Mouse (Mus musculus) limb, embryonic 11.5 days (tissue): Measurements from ENCODE around the gene Rb1. TPM values are rescaled to one million over a fixed set of nuclear protein-coding genes. Genes with fewer than 3 reads are reported as not detected.

Source experiments
- ATAC-seq: fragments of 200-750 bp; cut with Nextera tagmentation; 2 replicates; pipeline ENCODE4 v1.8.0; 2017; ENCODE audit warnings: low read depth; ENCODE audit not compliant: insufficient number of reproducible peaks, low FRiP score, low TSS enrichment
- DNase-seq: peaks from one replicate; pipeline ENCODE4 v3.0.0-alpha.2; 2015; ENCODE audit warnings: low spot score
- H3K27ac ChIP-seq: fragments of 300-500 bp; sonication (generic); replicated peaks from 2 replicates; pipeline ENCODE4 v1.5.1; 2014; ENCODE audit warnings: low read depth, mild to moderate bottlenecking, low read length
- H3K27me3 ChIP-seq: fragments of 300-500 bp; sonication (generic); 2 replicates; pipeline ENCODE4 v1.6.1; 2014; ENCODE audit warnings: mild to moderate bottlenecking, low read length, mixed read lengths; ENCODE audit not compliant: control insufficient read depth, insufficient read depth
- H3K36me3 ChIP-seq: fragments of 300-500 bp; sonication (generic); 2 replicates; pipeline ENCODE4 v1.6.1; 2014; ENCODE audit warnings: mild to moderate bottlenecking, low read length, moderate library complexity, mixed read lengths; ENCODE audit not compliant: control insufficient read depth, insufficient read depth
- H3K4me1 ChIP-seq: fragments of 300-500 bp; sonication (generic); 2 replicates; pipeline ENCODE4 v1.6.1; 2014; ENCODE audit warnings: low read length, mixed read lengths; ENCODE audit not compliant: control insufficient read depth, insufficient read depth
- H3K4me2 ChIP-seq: fragments of 300-500 bp; sonication (generic); 2 replicates; pipeline ENCODE4 v1.6.1; 2014; ENCODE audit warnings: low read depth, mild to moderate bottlenecking, moderate library complexity; ENCODE audit not compliant: severe bottlenecking
- H3K4me3 ChIP-seq: fragments of 300-500 bp; sonication (generic); 2 replicates; pipeline ENCODE4 v1.5.1; 2014; ENCODE audit warnings: low read depth, low read length
- H3K9ac ChIP-seq: fragments of 300-500 bp; sonication (generic); 2 replicates; pipeline ENCODE4 v1.6.1; 2014; ENCODE audit warnings: mild to moderate bottlenecking, low read length
- H3K9me3 ChIP-seq: fragments of 300-500 bp; sonication (generic); 2 replicates; pipeline ENCODE4 v1.6.1; 2016; ENCODE audit warnings: low read length; ENCODE audit not compliant: control insufficient read depth
- WGBS: fragments of 180-500 bp; shearing (Covaris S2); extraction: QIAGEN DNeasy Blood & Tissue Kit; methylation state at CpG from one replicate; pipeline ENCODE4 v1.1.7; 2014; 5-methylcytosine and 5-hydroxymethylcytosine counted together
- polyA plus RNA-seq: library from polyadenylated mRNA; unstranded; fragments of >200 nt; fragmentation: Nextera tagmentation; extraction: Ambion mirVana; gene quantifications from 2 replicates; pipeline ENCODE4 v1.2.1, GENCODE M21; 2014

The Rb1 gene
- polyA plus RNA-seq, 1 experiment from 2014 or later, result 30.4 TPM

DNA sequence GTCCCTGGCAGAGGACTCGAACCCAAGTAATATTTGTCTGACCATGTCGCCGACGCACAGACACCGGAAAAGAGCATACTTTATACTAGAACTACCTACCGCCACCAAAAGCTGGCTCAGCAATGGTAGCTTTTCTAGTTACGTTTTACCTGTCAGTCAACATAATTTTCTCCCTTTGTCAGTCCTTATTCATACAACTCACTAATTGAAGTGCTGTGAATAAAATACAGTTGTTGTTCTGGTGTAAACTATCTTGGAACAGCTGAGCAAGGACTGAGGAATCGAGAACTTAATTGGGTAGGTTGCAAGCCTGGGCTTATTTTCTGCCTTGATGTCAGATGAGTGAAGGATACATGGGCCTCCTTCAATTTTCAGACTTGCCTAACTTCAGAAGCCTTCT lies 889 bp upstream of the Rb1 start:
- Histone ChIP-seq H3K9ac (peak overlapping the region; percentile 74), H3K27ac (no peak overlapping the region; the same call in 1 of the 2 replicates), H3K4me2 (peak overlapping the region; percentile 92), H3K36me3 (no peaks in the 10 kb centered on the region), H3K9me3 (no peaks in the 10 kb centered on the region), H3K4me1 (no peaks in the 10 kb centered on the region), H3K27me3 (no peaks in the 10 kb centered on the region), H3K4me3 (peak overlapping the region; percentile 85)
- 9% methylated on average over 8 of the region's 8 CpGs for WGBS
- ATAC-seq (no peak), DNase-seq (no peak)

DNA sequence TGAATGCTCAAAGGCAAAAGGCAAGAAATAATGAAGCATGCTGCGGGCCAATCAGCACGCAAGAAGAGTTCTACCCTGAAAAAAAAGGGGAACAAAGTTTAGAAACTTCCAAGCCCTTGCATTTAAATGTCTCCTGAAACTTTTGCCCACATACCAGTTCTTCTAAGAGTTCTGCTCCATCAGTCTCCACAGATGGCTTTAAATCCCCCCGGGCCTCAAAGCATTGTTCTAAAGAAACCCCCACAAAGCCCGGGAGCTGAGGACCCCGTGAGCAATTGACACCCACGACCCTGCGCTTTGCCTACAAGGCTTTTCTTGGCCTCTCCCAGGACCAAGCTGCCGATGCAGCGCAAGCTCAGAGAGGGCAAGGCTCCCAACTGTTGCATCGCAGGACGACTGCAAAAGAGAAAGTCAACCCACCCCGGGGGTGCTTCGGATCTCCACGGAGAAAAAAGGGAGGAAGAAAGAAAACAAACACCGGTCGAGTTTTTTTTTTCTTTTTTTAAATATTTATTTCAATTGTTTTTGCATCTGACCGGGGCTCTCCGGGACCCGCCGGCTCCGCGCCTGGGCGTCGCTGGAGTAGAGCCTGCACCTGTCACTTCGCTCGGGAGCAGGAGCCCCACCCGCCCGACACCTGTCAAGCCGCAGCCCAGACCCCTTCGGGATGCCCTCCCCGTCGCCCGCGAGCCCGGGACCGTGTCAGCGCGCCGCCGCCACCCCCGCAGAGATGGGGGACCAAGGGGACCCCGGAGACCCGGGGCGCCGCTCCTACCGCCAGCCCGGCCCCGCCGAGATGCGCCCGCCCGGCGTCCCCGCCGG lies 777 bp downstream of the Rb1 start:
- Histone ChIP-seq H3K36me3 (no peaks in the 10 kb centered on the region), H3K4me3 (peak overlapping the region; percentile 85), H3K4me1 (no peaks in the 10 kb centered on the region), H3K9ac (peak overlapping the region; percentile 74), H3K9me3 (no peaks in the 10 kb centered on the region), H3K27me3 (no peaks in the 10 kb centered on the region), H3K27ac (peak overlapping the region; percentile 73; the same call in 1 of the 2 replicates), H3K4me2 (peak overlapping the region; percentile 92)
- WGBS, result 1% methylated on average over 43 of the region's 55 CpGs
- DNase-seq (peak; percentile 62), ATAC-seq (peak; percentile 63; the same call in 1 of the 2 replicates)

DNA sequence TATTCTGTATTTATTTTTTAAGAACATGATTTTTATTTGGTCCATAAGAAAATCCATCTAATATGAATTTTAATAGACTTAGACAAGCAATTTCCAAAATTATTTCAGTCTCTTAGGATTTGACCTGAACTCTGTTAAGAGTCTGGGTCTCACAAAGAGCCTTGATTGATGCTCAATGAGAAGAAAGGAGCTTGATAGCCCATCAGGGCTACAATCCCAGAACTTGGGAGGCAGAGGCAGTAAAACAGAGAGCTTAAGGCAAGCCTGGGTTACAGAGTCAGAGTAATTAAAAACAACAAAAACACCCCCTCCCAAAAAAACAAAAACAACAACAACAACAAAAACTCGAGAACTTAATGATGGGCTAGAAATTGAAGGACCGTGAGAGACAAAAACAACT lies 1.7 kb downstream of the Rb1 start:
- Histone ChIP-seq H3K4me1 (no peaks in the 10 kb centered on the region), H3K36me3 (no peaks in the 10 kb centered on the region), H3K9me3 (no peaks in the 10 kb centered on the region), H3K4me3 (no peak overlapping the region), H3K4me2 (no peak overlapping the region), H3K27me3 (no peaks in the 10 kb centered on the region), H3K9ac (no peak overlapping the region), H3K27ac (no peak overlapping the region)
- ATAC-seq (no peak), DNase-seq (no peak)
- WGBS, result 60% methylated on average over 2 of the region's 2 CpGs

DNA sequence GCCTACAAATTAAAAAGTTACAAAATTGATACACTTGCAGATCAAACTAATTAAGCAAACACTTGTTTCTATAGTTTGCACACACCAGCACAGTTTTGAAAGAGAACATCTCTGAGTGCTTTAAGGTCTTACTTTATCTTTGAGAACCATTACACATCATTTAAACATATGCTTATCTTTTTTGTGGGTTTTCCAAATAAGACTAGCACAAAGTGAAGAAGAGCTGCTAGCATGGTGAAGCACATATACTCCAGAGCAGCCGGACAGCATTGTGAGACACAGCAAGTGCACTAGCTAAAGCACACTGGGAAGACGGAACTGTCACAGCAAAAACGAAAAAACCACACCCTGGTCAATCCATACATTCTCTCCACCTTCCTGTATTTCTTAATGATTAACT lies 3.5 kb downstream of the Rb1 start:
- Histone ChIP-seq H3K4me2 (no peak overlapping the region), H3K36me3 (no peaks in the 10 kb centered on the region), H3K4me1 (no peaks in the 10 kb centered on the region), H3K27me3 (no peaks in the 10 kb centered on the region), H3K9me3 (no peaks in the 10 kb centered on the region), H3K4me3 (no peak overlapping the region), H3K27ac (no peak overlapping the region), H3K9ac (no peak overlapping the region)
- WGBS, result 89% methylated on average over 3 of the region's 3 CpGs
- no peak for DNase-seq
- ATAC-seq, result no peak

DNA sequence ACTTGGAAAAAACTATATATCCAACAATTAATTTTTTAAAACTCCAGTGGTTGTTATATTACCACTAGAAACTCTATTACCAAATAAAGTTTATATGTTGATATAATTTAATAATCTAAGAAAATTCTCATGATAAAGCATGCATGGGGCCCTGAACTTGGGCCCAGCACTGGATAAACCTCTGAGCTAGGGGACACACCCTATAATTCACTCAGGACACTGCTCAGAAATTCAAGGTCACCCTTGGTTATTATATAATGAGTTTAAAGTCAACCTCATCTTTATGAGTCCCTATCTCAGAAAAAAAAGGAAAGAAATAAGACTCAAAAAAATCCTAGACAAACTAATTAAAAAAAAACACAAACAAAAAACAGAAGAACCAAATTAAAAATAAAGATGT lies 8.7 kb downstream of the Rb1 start:
- no peaks in the 10 kb centered on the region for H3K4me1 ChIP-seq
- no peak for ATAC-seq
- no peaks in the 10 kb centered on the region for H3K36me3 ChIP-seq
- H3K9me3 ChIP-seq, result no peaks in the 10 kb centered on the region
- no peak overlapping the region for H3K4me3 ChIP-seq
- DNase-seq, result no peak
- H3K9ac ChIP-seq, result no peak overlapping the region
- H3K27ac ChIP-seq, result no peak overlapping the region
- H3K27me3 ChIP-seq, result no peaks in the 10 kb centered on the region
- no peak overlapping the region for H3K4me2 ChIP-seq

DNA sequence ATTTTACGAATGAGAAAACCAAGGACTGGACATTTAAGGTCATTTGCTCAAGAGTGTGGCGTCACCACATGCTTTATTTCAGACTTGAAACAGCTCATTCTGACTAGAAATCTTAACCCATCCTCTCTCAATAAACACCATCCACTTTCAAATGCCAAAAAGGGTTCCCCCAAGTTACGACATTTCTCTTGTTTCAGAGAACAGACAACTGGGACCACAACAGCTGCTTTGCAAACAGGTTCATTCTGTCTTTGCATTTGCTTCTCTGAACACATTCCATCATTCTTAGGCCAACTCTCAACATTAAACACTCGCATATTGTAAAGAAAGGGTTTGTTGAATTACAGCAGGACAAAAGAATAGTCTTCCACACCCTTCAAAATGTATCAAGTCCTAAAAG lies 11.8 kb downstream of the Rb1 start:
- DNase-seq (no peak), ATAC-seq (no peak)
- Histone ChIP-seq H3K4me2 (no peak overlapping the region), H3K27ac (no peak overlapping the region), H3K9me3 (no peaks in the 10 kb centered on the region), H3K9ac (no peak overlapping the region), H3K27me3 (no peaks in the 10 kb centered on the region), H3K36me3 (no peaks in the 10 kb centered on the region), H3K4me1 (no peaks in the 10 kb centered on the region), H3K4me3 (no peak overlapping the region)
- WGBS, result 90% methylated on average over 4 of the region's 4 CpGs

DNA sequence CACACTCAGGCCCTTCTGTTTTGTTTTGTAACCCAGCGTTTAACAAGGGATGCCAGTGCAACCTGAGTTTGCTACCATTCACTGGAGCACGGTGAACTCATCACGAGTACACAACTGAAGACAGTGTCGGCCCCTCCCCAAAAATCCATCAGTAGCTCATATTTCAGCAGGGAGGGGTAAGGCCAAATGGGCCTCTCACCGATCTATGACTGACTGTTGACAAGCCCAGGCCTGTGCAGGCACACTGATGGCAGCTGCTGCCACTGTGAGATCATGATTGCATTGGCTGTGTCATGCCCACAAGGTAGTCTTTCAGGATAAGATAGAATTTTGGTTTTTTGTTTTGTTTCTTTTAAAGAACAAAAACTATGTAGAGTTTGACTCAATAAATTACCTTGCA lies 12.2 kb downstream of the Rb1 start:
- no peaks in the 10 kb centered on the region for H3K9me3 ChIP-seq
- H3K4me3 ChIP-seq, result no peak overlapping the region
- no peaks in the 10 kb centered on the region for H3K27me3 ChIP-seq
- WGBS, result 52% methylated on average over 5 of the region's 5 CpGs
- H3K4me1 ChIP-seq, result no peaks in the 10 kb centered on the region
- no peak overlapping the region for H3K9ac ChIP-seq
- DNase-seq (no peak), ATAC-seq (no peak)
- no peak overlapping the region for H3K27ac ChIP-seq
- no peaks in the 10 kb centered on the region for H3K36me3 ChIP-seq
- H3K4me2 ChIP-seq, result no peak overlapping the region

DNA sequence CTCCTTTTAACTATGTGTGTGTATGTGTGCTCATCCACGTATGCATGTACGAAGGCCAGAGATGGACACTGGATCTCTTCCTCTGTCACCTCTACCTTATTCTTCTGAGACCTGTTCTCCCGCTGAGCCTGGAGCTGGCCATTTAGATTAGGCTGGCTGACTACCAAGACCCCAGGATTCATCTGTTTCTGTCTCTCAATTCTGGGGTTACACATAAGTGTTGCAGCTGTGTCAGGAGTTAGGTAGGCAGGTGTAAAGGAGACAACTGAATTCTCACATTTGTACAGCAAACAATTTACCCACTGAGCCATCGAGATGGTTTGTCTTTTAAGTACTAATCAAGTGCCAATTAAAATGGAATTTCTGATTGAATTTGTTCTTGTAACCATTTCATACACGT lies 12.7 kb downstream of the Rb1 start:
- Histone ChIP-seq H3K4me3 (no peak overlapping the region), H3K9me3 (no peaks in the 10 kb centered on the region), H3K27ac (no peak overlapping the region), H3K36me3 (no peaks in the 10 kb centered on the region), H3K9ac (no peak overlapping the region), H3K27me3 (no peaks in the 10 kb centered on the region), H3K4me1 (no peaks in the 10 kb centered on the region), H3K4me2 (no peak overlapping the region)
- WGBS, result 85% methylated on average over 5 of the region's 5 CpGs
- no peak for DNase-seq
- no peak for ATAC-seq

DNA sequence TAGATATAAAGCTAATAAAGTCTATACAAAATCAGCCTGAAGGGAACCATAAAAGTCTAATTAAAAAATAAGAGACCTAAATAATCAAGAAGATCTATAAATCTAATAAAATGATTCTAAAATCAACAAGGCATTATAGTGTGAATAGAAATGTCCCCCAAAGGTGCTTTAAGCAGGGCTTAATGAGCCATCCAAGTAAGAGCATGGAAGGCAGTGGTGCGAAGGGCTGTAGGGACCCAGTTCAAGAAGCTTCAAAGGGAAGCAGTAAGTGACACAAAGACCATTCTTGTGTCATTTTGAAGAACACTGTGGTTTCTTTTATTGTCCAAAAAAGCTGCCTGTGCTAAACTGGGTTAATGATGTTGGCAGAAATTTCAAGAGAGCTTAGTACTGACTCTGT lies 18.1 kb downstream of the Rb1 start:
- Histone ChIP-seq H3K4me3 (no peak overlapping the region), H3K9ac (no peak overlapping the region), H3K4me2 (no peak overlapping the region), H3K4me1 (no peaks in the 10 kb centered on the region), H3K9me3 (no peaks in the 10 kb centered on the region), H3K27ac (no peak overlapping the region), H3K36me3 (no peaks in the 10 kb centered on the region), H3K27me3 (no peaks in the 10 kb centered on the region)
- WGBS, result 92% methylated on average over 1 of the region's 1 CpGs
- ATAC-seq (no peak), DNase-seq (no peak)
